Mouse (Mus musculus) heart, postnatal 25 days (tissue): Measurements from ENCODE around the gene Rassf5. TPM values are rescaled to one million over a fixed set of nuclear protein-coding genes. Genes with fewer than 3 reads are reported as not detected.
"Not testable (repeated sequence)": the region's sequence is repeated elsewhere in the genome, so short reads cannot be mapped to it uniquely, and the experiment has no call there.

ENCODE experiments used
- DNase-seq: peaks from one replicate; pipeline ENCODE4 v3.0.0; 2022; ENCODE audit warnings: low spot score
- intact Hi-C: fragments of 180-260 bp; cut with DNase I; formaldehyde crosslinking; loops from one replicate; pipeline ENCODE4 v1.15.1; 2025
- total RNA-seq, 2 experiments: library from RNA; stranded (reverse); gene quantifications; 2 replicates each; pipeline ENCODE4 v1.2.3; 2021

Gene Rassf5
- total RNA-seq, 2 experiments from 2014 or later, result 1.6 to 2.3 TPM

DNA sequence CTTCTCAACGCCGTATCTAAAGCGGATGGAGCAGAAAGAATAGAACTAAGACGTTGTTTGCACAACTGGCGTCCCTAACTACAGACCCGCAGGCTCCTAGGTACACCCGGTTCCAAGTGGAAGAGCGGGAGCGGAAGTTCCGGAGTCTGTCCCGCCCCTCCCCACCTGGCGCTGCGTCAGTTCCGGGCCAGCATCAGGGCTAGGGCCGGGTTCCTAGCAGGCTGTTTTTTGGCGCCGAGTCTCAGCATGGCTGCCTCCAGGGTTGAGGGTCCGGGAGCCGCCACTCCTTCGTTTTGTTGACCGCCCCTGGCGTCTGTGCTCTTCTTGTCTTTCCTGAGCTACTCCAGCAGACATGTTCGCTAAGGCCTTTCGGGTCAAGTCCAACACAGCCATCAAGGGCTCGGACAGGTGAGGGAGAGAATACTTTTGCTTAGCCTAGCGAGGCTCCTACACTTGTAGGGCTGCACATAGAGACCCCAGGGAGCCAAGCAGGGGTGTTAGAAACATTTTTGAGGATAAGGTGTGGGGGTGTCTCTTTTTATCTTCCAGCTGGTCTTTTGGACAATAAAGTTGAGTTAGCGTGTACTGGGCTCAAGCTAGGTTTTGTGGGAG lies 91.9 kb downstream of the Rassf5 start, which contains the start of gene Eif2d:
Gene Eif2d, plus strand, starts transcription at position 164 of the 612 bp plus-strand sequence.
- intact Hi-C loops, result loop anchor here (5.0 kb wide), 1 partner anchor 276 kb away; no protein-coding TSS in a partner anchor
- DNase-seq, result peak; percentile 73

DNA sequence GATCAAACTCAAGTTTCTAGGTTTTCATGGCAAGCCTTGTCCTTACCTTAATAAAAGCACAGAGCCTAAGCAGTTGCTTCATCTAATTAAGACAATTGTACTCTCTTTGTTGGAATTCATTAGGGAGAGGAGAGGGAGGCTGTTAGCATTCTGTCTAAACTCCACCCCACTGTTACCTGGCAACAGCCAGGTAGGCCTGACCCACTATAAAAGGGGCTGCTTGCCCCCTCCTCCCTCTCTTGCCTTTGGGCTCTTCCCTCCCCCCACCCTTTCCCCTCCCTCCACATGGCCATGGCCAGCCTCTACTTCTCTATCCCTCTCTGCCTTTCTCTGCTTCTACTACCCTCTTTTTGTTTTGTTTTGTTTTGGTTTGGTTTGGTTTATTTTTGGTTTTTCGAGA lies 95.6 kb downstream of the Rassf5 start:
- intact Hi-C loops, result no loop called here
- DNase-seq, result no peak

DNA sequence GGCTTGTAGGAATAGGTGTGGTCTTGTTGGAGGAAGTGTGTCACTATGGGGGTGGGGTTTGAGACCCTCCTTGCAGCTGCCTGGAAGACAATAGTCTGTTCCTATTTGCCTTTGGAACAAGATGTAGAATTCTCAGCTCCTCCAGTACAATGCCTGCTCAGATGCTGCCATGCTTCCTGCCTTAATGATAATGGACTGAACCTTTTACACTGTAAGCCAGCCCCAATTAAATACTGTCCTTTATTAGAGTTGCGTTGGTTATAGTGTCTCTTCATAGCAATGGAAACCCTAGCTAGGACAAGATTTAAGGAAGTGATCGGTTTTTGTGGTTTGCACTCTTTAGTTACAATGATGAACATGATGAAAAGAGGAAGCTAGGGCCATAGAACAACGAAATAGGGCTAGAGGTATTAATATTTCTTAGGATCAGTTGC lies 98.9 kb downstream of the Rassf5 start:
- DNase-seq, result no peak
- intact Hi-C loops, result no loop called here

DNA sequence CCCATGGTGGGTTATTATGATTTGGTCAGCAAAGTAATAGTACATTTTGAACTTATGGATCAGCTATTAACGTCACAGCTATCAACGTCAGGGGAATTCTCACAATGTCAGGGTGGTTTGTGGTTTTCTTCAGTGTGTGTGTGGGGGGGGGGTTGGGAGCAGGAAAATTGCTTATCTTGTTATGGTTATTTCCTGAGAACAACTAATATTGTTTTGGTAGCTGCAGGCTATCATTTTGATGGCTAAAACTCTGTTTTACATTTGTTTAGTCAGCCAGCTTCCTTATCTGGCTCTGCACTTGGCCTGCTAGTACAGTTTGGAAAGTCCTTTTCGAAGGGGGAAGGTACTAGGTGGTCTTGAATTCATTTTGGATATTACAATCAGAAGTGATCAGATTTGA lies 99.8 kb downstream of the Rassf5 start:
- DNase-seq, intact Hi-C loops: not testable (repeated sequence)

DNA sequence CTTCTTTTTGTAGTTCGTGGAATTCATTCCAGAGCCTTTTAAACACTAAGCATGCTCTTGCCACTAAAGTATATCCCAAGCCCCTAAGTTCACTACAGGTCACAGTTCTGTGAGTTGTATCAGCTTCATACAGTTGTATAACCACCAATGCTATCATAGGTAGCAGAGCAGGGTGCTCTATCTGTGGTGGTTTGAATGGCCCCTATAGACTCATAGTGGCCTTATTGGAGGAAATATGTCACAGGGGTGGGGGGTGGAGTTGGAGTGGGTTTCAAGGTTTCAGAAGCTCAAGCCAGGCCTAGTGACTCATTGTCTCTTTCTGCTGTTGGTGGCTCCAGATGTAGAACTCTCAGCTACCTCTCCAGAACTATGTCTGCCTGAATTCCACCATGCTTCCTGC lies 102.6 kb downstream of the Rassf5 start:
- DNase-seq, result no peak
- intact Hi-C loops, result no loop called here

DNA sequence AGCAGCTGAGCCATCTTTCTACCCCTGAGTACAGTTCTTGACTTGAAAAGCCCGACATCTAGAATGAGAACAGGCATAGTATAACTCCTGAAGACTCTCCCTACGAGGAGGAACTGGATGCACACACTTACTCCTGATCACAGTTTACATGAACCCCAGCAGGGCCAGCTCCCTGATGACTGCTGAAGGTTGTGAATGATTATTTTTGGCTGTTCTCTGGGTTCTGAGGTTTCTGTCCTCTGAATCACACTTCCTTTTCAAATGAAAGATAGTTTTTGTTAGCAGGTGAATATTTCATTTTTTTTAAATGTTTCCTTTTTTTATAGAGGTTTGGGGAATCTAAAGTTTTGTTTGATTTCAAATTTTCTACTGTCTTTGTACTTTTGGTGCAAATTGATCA lies 103.6 kb downstream of the Rassf5 start:
- intact Hi-C loops, result no loop called here

DNA sequence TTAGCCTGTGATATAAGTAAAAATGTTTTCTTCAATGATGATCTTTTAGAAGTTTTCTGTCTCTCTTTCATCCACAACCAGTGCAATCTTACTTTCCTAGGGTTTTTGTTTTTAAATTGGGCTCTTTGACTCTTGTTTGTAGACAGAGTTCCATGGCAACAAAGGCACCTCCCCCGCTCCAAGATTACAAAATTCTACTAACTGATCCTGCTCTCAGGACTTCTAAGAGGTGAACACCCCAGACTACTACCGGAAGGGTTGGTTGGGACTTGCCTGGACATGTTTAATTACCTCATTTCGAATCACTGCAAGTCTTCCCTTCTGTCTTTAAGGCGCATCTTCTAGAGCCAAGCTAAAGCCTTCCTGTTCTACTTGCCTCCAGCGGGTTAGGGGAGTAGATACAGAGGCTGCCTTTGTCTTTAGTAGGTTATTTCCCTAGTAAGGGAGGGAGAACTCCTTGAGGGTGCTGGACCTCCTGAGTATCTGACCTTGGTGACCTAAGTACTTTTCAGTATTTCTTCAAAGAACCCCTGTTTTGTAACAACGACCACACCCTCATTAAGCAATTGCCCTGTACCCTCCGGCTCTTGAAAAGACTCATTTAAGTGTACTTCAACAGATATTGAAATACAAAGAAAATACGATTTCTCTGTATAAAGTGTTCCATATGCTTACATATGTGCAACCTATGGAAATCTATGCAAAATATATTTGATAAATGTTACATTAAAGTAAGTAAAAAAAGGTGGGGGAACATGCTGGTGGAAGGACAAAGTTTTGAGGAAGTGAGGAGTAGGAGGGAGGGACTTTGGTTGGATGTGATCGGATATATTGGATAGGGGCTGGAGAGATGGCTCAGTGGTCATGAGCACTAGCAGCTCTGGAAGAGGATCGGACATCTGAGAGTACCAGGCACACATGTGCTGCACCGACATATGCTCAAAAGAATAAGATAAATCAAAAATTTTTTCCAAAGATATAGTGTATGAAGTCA lies 105.7 kb downstream of the Rassf5 start:
- DNase-seq, result no peak
- intact Hi-C loops, result loop anchor here (2.0 to 10.0 kb wide), 2 partner anchors 23 to 155 kb away; no protein-coding TSS in a partner anchor

More for the DNA sequence above, 103.6 kb downstream of the Rassf5 start:
- DNase-seq, result no peak

DNA sequence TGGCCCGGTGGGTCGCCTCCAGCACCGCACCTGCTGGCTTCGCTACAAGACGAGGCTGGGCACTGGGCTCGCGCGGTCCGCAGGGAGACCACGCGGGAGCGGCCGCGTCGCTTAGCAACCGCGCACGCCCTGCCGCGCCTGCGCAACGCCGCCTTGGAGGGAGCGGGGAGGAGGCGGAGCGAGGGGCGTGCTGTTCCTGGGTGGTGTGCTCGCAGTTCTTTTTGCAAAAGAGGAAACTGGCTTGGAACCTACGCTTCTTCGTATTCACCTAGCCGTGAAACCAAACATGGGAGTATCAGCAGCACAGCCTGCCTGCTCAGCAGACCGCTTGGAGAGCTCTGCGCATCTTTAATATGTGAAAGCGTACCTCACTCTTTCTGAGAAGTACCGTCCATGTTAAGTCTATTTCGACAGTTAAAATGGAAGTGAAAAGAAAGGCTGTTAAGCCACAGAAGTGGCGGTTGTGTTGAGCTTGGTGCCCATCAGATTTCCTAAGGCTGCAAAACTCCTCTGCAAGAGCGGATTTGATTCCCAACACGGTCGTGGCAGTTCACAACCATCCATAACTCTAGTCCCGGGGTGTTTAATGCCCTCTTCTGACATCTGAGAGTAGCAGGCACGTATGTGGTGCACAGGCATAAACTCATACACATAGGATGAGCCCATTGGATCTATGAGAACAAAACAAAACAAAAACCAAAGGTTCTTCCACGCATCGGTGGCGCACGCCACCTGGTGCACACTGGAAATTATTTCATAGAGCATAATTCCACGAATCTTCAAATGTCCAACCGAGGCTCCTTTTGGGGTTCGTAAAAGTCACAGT lies 106.7 kb downstream of the Rassf5 start, which contains the start of gene Dyrk3:
Gene Dyrk3, minus strand, starts transcription at position 150 of the 826 bp plus-strand sequence.
- intact Hi-C loops, result loop anchor here (2.0 to 10.0 kb wide), 2 partner anchors 22 to 154 kb away; no protein-coding TSS in a partner anchor
- DNase-seq, result peak; percentile 77

DNA sequence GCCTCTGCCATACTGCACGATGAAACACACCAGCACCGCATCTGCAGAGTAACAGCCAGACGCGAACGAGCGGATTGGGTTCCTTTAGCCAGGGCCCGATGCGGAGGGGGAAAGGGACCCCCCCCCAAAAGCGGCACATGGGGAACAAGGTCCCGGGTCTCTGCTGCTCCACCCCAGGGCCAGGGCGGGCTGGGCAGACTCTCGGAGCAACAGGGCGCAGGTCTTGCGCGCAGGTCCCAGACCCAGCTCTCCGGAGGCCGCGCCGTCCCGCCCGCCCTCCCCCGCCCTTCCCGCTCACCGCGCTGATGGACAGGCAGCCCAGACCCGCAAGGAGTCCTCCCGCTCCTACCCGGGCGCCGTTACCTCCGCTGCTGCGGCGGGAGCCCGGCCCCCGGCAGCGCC lies 107.3 kb downstream of the Rassf5 start:
- DNase-seq, result no peak
- intact Hi-C loops, result loop anchor here (2.0 to 10.0 kb wide), 2 partner anchors 21 to 153 kb away; no protein-coding TSS in a partner anchor

DNA sequence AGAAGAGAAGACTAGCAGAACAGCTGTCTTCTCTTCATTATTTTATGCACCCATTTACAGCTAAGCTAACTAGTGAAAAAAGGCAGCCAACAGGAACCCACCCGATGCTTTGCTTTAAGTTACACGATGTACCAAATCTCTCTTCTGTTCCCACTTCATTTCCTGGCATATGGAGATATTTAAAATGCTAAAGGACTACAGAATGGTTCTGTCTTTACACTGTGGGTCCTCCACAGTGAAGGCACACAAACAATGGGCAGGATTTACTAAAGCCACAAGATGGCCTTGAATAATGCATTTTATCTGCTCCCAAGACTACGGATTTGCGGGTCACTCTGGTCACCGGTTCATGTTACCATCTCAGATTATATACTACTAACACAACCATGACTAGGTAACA lies 107.9 kb downstream of the Rassf5 start:
- intact Hi-C loops, result loop anchor here (10.0 kb wide), 1 partner anchor 152 kb away; no protein-coding TSS in a partner anchor
- DNase-seq, result no peak

DNA sequence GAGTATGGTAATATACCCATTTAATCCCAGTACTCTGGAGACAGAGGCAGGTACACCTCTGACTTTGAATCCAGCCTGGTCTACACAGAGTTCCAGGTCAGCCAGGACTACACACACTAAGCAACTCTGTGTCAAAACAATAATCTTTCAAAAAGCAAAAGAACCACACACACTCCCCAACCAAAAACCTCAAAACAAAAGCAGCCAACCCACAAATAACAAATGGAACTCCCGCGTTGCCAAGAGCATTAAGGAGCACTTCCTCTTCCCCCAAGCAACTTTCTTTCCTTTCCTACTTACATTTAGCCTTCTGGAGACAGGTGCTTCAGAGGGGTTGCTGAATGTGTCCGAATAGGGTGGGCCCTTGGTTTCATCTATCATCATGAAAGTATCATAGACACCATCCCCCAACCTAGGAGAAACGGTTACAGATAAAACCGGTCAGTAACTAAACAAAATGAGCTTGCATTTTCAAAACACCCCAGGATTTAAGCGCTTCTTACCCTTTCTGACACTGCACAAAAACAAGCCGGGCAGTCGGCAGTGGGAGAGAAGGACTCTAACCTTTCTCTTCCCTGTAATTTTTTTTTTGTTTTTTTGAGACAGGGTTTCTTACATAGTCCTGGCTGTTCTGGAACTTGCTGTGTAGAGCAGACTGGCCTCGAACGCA lies 109.0 kb downstream of the Rassf5 start:
- intact Hi-C loops, result loop anchor here (10.0 kb wide), 1 partner anchor 151 kb away; no protein-coding TSS in a partner anchor
- no peak for DNase-seq

DNA sequence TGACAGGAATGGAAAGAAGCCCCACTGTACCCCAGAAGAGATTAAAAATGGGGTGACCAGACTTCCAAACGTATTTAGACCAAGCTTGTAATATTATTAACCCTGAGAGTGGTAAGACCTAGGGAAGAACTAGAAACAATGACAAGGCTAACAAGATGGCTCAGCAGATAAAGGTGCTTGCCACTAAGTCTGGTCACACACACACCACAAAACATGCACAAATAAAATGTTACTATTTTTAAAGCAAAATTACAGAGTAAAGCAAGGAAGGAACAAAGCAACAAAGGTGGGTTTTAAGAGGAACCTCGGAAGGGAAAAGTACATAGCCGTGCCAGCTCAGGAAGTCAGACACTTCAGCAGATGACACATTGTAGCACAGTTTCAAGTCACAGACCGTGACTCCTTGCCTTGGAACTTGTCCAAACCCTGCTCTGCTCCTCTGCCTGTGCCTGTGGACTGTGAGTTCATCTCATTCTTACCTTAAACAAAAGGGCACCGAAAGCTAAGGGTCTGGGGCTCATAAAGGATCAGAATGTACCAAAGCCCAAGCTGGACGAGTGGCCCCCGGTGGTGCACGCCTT lies 110.0 kb downstream of the Rassf5 start:
- DNase-seq, result no peak
- intact Hi-C loops, result loop anchor here (10.0 kb wide), 1 partner anchor 150 kb away; no protein-coding TSS in a partner anchor

DNA sequence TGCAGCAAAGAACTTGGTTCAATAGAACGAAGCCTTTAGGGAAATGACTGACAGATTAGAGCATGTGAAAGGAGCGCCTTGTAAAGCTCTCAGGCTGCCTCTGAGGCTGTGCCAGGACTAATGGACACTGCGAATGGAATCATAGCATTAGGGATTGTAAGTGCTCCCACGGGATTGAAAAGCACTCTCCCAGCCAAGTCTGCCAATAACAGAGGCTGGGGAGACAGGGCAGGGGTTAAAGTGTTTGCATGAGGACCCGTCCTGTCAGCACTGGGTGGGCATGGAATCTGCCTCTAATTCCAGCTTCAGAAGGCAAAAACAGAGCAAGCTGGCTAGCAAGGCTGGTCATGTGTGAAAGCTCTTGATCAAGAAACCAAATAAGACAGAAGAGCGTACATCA lies 110.8 kb downstream of the Rassf5 start:
- DNase-seq, result no peak
- intact Hi-C loops, result loop anchor here (10.0 kb wide), 1 partner anchor 149 kb away; no protein-coding TSS in a partner anchor

Other genes starting within 250 kb of the Rassf5 start
- gene Il10, start 225.4 kb downstream of the Rassf5 start, total RNA-seq, result not detected
- gene Mapkapk2, start 147.4 kb downstream of the Rassf5 start, total RNA-seq, result 100 to 1,000 TPM; 264 to 283 TPM
- gene Dyrk3, start 106.9 kb downstream of the Rassf5 start, total RNA-seq, result under 1 TPM; 0.25 to 0.29 TPM
- 10 to 100 TPM; 36.5 to 36.6 TPM for gene Eif2d, start 92.1 kb downstream of the Rassf5 start, total RNA-seq
- 1 to 10 TPM; 1.4 to 1.7 TPM for gene Ikbke, start 34.3 kb upstream of the Rassf5 start, total RNA-seq